Mouse (Mus musculus) liver, postnatal 0 days (tissue): ENCODE data around the gene Cyp4x1. TPM values are rescaled to one million over a fixed set of nuclear protein-coding genes. Genes with fewer than 3 reads are reported as not detected.
A peak's percentile ranks its signal among the peaks of the same experiment; 100 is the strongest.

Source experiments
- ATAC-seq: fragments of 200-750 bp; cut with Nextera tagmentation; 2 replicates; pipeline ENCODE4 v1.8.0; 2017; ENCODE audit warnings: mild to moderate bottlenecking, moderate library complexity
- DNase-seq: peaks from one replicate; pipeline ENCODE4 v3.0.0-alpha.2; 2016
- H3K27ac ChIP-seq: fragments of 300-500 bp; sonication (generic); 2 replicates; pipeline ENCODE4 v1.5.1; 2014; ENCODE audit warnings: antibody characterized with exemption, moderate library complexity, mild to moderate bottlenecking, low read depth
- H3K27me3 ChIP-seq: fragments of 300-500 bp; sonication (generic); 2 replicates; pipeline ENCODE4 v1.6.1; 2014; ENCODE audit warnings: low read length, control low read depth, mixed read lengths; ENCODE audit not compliant: insufficient read depth
- H3K36me3 ChIP-seq: fragments of 300-500 bp; sonication (generic); replicated peaks from 2 replicates; pipeline ENCODE4 v1.6.1; 2014; ENCODE audit warnings: mild to moderate bottlenecking, control low read depth, low read length, moderate library complexity, mixed read lengths; ENCODE audit not compliant: insufficient read depth
- H3K4me1 ChIP-seq: fragments of 300-500 bp; sonication (generic); 2 replicates; pipeline ENCODE4 v1.6.1; 2014; ENCODE audit warnings: antibody characterized with exemption, mild to moderate bottlenecking, control low read depth; ENCODE audit not compliant: insufficient read depth
- H3K4me2 ChIP-seq: fragments of 300-500 bp; sonication (generic); 2 replicates; pipeline ENCODE4 v1.6.1; 2014; ENCODE audit warnings: low read depth, mild to moderate bottlenecking, low read length, moderate library complexity, mixed read lengths
- H3K4me3 ChIP-seq: fragments of 300-500 bp; sonication (generic); 2 replicates; pipeline ENCODE4 v1.5.1; 2014; ENCODE audit warnings: low read depth, low read length
- H3K9ac ChIP-seq: fragments of 300-500 bp; sonication (generic); replicated peaks from 2 replicates; pipeline ENCODE4 v1.6.1; 2014; ENCODE audit warnings: mild to moderate bottlenecking, moderate library complexity
- H3K9me3 ChIP-seq: fragments of 300-500 bp; sonication (generic); 2 replicates; pipeline ENCODE4 v1.6.1; 2016; ENCODE audit warnings: mild to moderate bottlenecking, control low read depth, low read length, mixed read lengths
- CTCF ChIP-seq: sonication (generic); IDR thresholded peaks from 2 replicates; pipeline ENCODE4 v1.5.1; 2016; ENCODE audit warnings: antibody characterized with exemption, low read depth
- EP300 ChIP-seq: IDR thresholded peaks from 2 replicates; pipeline ENCODE4 v1.6.1; 2016; ENCODE audit warnings: antibody characterized with exemption, low read depth, mild to moderate bottlenecking
- WGBS: fragments of 180-500 bp; shearing (Covaris S2); extraction: QIAGEN DNeasy Blood & Tissue Kit; methylation state at CpG from one replicate; pipeline ENCODE4 v1.1.7; 2014; ENCODE audit not compliant: insufficient replicate concordance; 5-methylcytosine and 5-hydroxymethylcytosine counted together
- polyA plus RNA-seq: library from polyadenylated mRNA; unstranded; fragments of >200 nt; fragmentation: Nextera tagmentation; extraction: Ambion mirVana; gene quantifications from 2 replicates; pipeline ENCODE4 v1.2.1, GENCODE M21; 2015

The Cyp4x1 gene
- polyA plus RNA-seq, 1 experiment from 2014 or later, result 0.04 TPM

- Histone ChIP-seq H3K36me3 (no peaks in the 10 kb centered on the region), H3K9me3 (no peaks in the 10 kb centered on the region), H3K27ac (peak within 1 kb of the TSS; percentile 91), H3K4me1 (peaks cover 33% of the 10 kb centered on the region), H3K4me3 (peak within 1 kb of the TSS; percentile 68), H3K9ac (peak within 1 kb of the TSS; percentile 89), H3K27me3 (peaks cover 47% of the 10 kb centered on the region), H3K4me2 (peak within 1 kb of the TSS; percentile 95)
- ATAC-seq, result peak; percentile 87
- peak; percentile 88 for DNase-seq
- WGBS, result 1% methylated on average over 51 of the region's 60 CpGs
- TF ChIP-seq EP300 (peak; percentile 93), CTCF (no peak)
Measured at GRCm38 (mm10) chr4:115056371-115056920, 77.6 kb downstream of the Cyp4x1 start, which contains the start of gene Tal1. Gene Tal1, plus strand, starts transcription at chr4:115056426.

Other genes with a start within 250 kb of the Cyp4x1 start
- not detected in 2 replicates for gene Foxd2, start 225.4 kb downstream of the Cyp4x1 start, polyA plus RNA-seq
- not detected in 2 replicates for gene Foxe3, start 208.3 kb downstream of the Cyp4x1 start, polyA plus RNA-seq
- 59.9 and 67.8 TPM in 2 replicates for gene Cmpk1, start 147.0 kb downstream of the Cyp4x1 start, polyA plus RNA-seq
- gene Stil, start 134.1 kb downstream of the Cyp4x1 start, polyA plus RNA-seq, result 3.3 and 3.4 TPM in 2 replicates
- gene Tal1, start 77.9 kb downstream of the Cyp4x1 start, polyA plus RNA-seq, result 8.3 and 8.9 TPM in 2 replicates
- 18.6 and 22.2 TPM in 2 replicates for gene Pdzk1ip1, start 45.6 kb downstream of the Cyp4x1 start, polyA plus RNA-seq
- gene Cyp4a29, start 107.8 kb upstream of the Cyp4x1 start, polyA plus RNA-seq, result not detected in 2 replicates
- gene Cyp4a12a, start 164.8 kb upstream of the Cyp4x1 start, polyA plus RNA-seq, result 5.6 and 7.6 TPM in 2 replicates